Mouse (Mus musculus): ENCODE results near the gene Dlgap3. TPM values are rescaled to one million over a fixed set of nuclear protein-coding genes. Genes with fewer than 3 reads are reported as not detected.

Dlgap3 gene
- polyA plus RNA-seq (2014; fragmentation: Illumina TruSeq; extraction: RNeasy Lipid Tissue Mini Kit (QIAGEN cat#74804); ENCODE audit: insufficient read depth, low read depth, low replicate concordance): not detected

DNA sequence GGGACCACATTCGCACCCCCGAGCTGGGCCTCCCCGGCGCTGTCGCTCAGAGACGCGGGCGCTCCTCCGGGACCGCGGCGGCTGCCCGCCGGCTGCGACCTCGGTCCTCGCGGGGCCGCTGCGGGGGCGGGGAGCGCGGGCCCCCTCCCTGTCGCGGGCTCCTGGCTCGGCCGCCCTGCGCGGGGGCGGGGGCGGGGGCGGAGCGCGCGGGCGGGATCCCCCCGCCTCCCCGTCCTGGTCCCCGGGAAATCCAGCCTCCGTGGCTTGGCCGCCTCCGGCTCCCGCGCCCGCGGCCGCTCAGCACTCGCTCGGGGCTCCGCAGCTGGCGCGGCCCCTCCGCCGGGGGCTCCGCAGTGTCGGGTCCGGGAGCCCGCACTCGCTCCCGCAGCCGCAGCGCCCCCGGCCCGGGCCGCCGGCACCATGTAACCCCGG lies at the start of gene Dlgap3:
Dlgap3 (plus strand) TSS at position 291 of the 432 bp plus-strand sequence.

GRCm38 (mm10) chr4:127123391-127123790 lies 45.6 kb upstream of the Dlgap3 start, which contains the start of gene Tmem35b:
Tmem35b (plus strand) TSS chr4:127123691.

DNA sequence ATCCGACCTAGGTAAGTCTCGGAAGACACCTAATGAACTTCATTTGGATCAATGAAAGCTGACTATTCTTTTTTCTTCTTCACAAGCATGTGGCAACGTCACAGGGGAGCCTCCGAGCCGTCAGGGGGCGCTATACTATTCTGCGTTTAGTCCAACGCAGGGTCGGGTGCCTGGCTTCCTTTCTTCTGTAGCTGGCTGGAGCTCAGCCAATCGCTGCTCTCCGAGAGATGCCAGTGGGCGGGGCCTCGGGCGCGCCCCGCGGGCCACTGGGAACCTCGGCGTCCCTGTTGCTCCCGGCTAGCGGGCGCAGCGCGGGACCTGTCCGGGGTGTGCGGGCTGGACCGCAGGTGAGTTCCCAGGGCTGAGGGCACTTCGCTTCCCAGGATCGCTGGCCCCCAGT lies 74.5 kb downstream of the Dlgap3 start, which contains the start of gene Smim12:
Smim12 (plus strand) TSS at position 233 of the 400 bp plus-strand sequence.

Other genes starting within 250 kb of the Dlgap3 start
- gene Zmym4, start 201.1 kb upstream of the Dlgap3 start, polyA plus RNA-seq (2014; fragmentation: Illumina TruSeq; extraction: RNeasy Lipid Tissue Mini Kit (QIAGEN cat#74804); ENCODE audit: insufficient read depth, low read depth, low replicate concordance): 5.0 TPM
- 94.4 TPM for gene Sfpq, start 147.9 kb upstream of the Dlgap3 start, polyA plus RNA-seq (2014; fragmentation: Illumina TruSeq; extraction: RNeasy Lipid Tissue Mini Kit (QIAGEN cat#74804); ENCODE audit: insufficient read depth, low read depth, low replicate concordance)
- 3.3 TPM for gene Zmym1, start 108.1 kb upstream of the Dlgap3 start, polyA plus RNA-seq (2014; fragmentation: Illumina TruSeq; extraction: RNeasy Lipid Tissue Mini Kit (QIAGEN cat#74804); ENCODE audit: insufficient read depth, low read depth, low replicate concordance)
- 3.8 TPM for gene Zmym6, start 91.8 kb upstream of the Dlgap3 start, polyA plus RNA-seq (2014; fragmentation: Illumina TruSeq; extraction: RNeasy Lipid Tissue Mini Kit (QIAGEN cat#74804); ENCODE audit: insufficient read depth, low read depth, low replicate concordance)
- 12.9 TPM for gene Tmem35b, start 45.5 kb upstream of the Dlgap3 start, polyA plus RNA-seq (2014; fragmentation: Illumina TruSeq; extraction: RNeasy Lipid Tissue Mini Kit (QIAGEN cat#74804); ENCODE audit: insufficient read depth, low read depth, low replicate concordance)
- gene Smim12, start 74.6 kb downstream of the Dlgap3 start, polyA plus RNA-seq (2014; fragmentation: Illumina TruSeq; extraction: RNeasy Lipid Tissue Mini Kit (QIAGEN cat#74804); ENCODE audit: insufficient read depth, low read depth, low replicate concordance): 51.0 TPM
- 29.3 TPM for gene Gja4, start 144.8 kb downstream of the Dlgap3 start, polyA plus RNA-seq (2014; fragmentation: Illumina TruSeq; extraction: RNeasy Lipid Tissue Mini Kit (QIAGEN cat#74804); ENCODE audit: insufficient read depth, low read depth, low replicate concordance)
- gene Gjb3, start 161.6 kb downstream of the Dlgap3 start, polyA plus RNA-seq (2014; fragmentation: Illumina TruSeq; extraction: RNeasy Lipid Tissue Mini Kit (QIAGEN cat#74804); ENCODE audit: insufficient read depth, low read depth, low replicate concordance): 0.75 TPM
- gene Gjb4, start 184.9 kb downstream of the Dlgap3 start, polyA plus RNA-seq (2014; fragmentation: Illumina TruSeq; extraction: RNeasy Lipid Tissue Mini Kit (QIAGEN cat#74804); ENCODE audit: insufficient read depth, low read depth, low replicate concordance): not detected
- gene Gjb5, start 189.0 kb downstream of the Dlgap3 start, polyA plus RNA-seq (2014; fragmentation: Illumina TruSeq; extraction: RNeasy Lipid Tissue Mini Kit (QIAGEN cat#74804); ENCODE audit: insufficient read depth, low read depth, low replicate concordance): 0.80 TPM

All from lung, adult 10 weeks (tissue).